Mouse (Mus musculus) frontal cortex, adult (tissue): ENCODE measurements around the gene Pdzd9.
"Not testable (repeated sequence)": the region's sequence is repeated elsewhere in the genome, so short reads cannot be mapped to it uniquely, and the experiment has no call there.

ENCODE experiments used
- ATAC-seq: cut with Nextera tagmentation; 2 replicates; pipeline ENCODE4 v1.9.2; 2017; ENCODE audit warnings: mild to moderate bottlenecking, moderate library complexity, mixed read lengths; ENCODE audit not compliant: low TSS enrichment

The Pdzd9 gene

GRCm38 (mm10) chr7:120670153-120670875, at the start of gene Pdzd9:
TSS of gene Pdzd9 (minus strand) at chr7:120670343.
- peak; percentile 73; the same call in 1 of the 2 replicates for ATAC-seq

GRCm38 (mm10) chr7:120717261-120717660, 47.1 kb upstream of the Pdzd9 start:
- no peak for ATAC-seq

GRCm38 (mm10) chr7:120713951-120714350, 43.8 kb upstream of the Pdzd9 start:
- ATAC-seq: not testable (repeated sequence)

- ATAC-seq: no peak
These were observed 43.1 kb upstream of the Pdzd9 start for GRCm38 (mm10) chr7:120713225-120713624.

- peak; percentile 83 for ATAC-seq
These were observed 41.9 kb upstream of the Pdzd9 start for GRCm38 (mm10) chr7:120712071-120712470.

- no peak for ATAC-seq
These were observed 33.7 kb upstream of the Pdzd9 start for GRCm38 (mm10) chr7:120703888-120704287.

- ATAC-seq: no peak
These were observed 29.4 kb upstream of the Pdzd9 start for GRCm38 (mm10) chr7:120699586-120699985.

- ATAC-seq: no peak
These were observed 26.2 kb upstream of the Pdzd9 start for GRCm38 (mm10) chr7:120696331-120696730.

GRCm38 (mm10) chr7:120695641-120696040, 25.5 kb upstream of the Pdzd9 start:
- ATAC-seq: no peak

- ATAC-seq: no peak
These were observed 25.1 kb upstream of the Pdzd9 start for GRCm38 (mm10) chr7:120695196-120695595.

GRCm38 (mm10) chr7:120693831-120694375, 23.8 kb upstream of the Pdzd9 start:
- peak; percentile 88 for ATAC-seq

- no peak for ATAC-seq
These were observed 20.5 kb upstream of the Pdzd9 start for GRCm38 (mm10) chr7:120690634-120691033.

GRCm38 (mm10) chr7:120685227-120685626, 15.1 kb upstream of the Pdzd9 start:
- ATAC-seq: peak; percentile 50

GRCm38 (mm10) chr7:120684731-120685161, 14.6 kb upstream of the Pdzd9 start:
- ATAC-seq: no peak; the same call in 1 of the 2 replicates

- no peak for ATAC-seq
These were observed 11.9 kb upstream of the Pdzd9 start for GRCm38 (mm10) chr7:120682002-120682401.

- ATAC-seq: peak; percentile 35; the same call in 1 of the 2 replicates
These were observed 8.9 kb upstream of the Pdzd9 start for GRCm38 (mm10) chr7:120679023-120679422.

- ATAC-seq: peak; percentile 53; the same call in 1 of the 2 replicates
These were observed 7.8 kb upstream of the Pdzd9 start for GRCm38 (mm10) chr7:120677764-120678531.

- ATAC-seq: peak; percentile 78
These were observed 7.0 kb upstream of the Pdzd9 start, which contains the start of gene Mosmo for GRCm38 (mm10) chr7:120677001-120677643. TSS of gene Mosmo (plus strand) at chr7:120677618.

GRCm38 (mm10) chr7:120671271-120671670, 1.1 kb upstream of the Pdzd9 start:
- no peak for ATAC-seq

- ATAC-seq: no peak
These were observed 8.1 kb downstream of the Pdzd9 start for GRCm38 (mm10) chr7:120662079-120662478.

- peak; percentile 94 for ATAC-seq
These were observed 22.3 kb downstream of the Pdzd9 start for GRCm38 (mm10) chr7:120647849-120648248.

GRCm38 (mm10) chr7:120643217-120643616, 26.9 kb downstream of the Pdzd9 start:
- no peak for ATAC-seq
